Mouse (Mus musculus): ENCODE data around the gene Neurog3. TPM values are rescaled to one million over a fixed set of nuclear protein-coding genes. Genes with fewer than 3 reads are reported as not detected.

Neurog3 gene
- total RNA-seq, 4 experiments from 2014 or later, result not detected

DNA sequence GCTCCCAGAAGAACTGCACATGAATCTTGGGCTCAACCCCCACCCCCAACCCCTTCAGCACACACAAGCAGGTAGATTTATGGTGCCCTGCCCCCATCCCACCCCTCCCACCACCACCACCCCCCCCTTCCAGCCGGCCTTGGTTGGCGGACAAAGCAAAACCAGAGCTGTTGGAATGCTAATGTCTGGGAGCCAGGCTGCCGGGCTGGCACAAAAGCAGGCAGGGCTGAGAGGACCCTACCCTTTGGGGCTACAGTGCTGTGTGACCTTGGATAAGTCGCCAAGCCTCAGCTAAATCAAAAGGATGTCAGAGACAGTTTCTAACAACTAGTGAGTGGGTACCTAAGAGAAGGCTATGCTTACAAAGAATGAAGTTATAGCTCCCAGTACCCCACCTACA is 4.3 kb downstream of the Neurog3 start:
- DNase-seq (ENCODE audit: low spot score in 2 of 2), result no peak

DNA sequence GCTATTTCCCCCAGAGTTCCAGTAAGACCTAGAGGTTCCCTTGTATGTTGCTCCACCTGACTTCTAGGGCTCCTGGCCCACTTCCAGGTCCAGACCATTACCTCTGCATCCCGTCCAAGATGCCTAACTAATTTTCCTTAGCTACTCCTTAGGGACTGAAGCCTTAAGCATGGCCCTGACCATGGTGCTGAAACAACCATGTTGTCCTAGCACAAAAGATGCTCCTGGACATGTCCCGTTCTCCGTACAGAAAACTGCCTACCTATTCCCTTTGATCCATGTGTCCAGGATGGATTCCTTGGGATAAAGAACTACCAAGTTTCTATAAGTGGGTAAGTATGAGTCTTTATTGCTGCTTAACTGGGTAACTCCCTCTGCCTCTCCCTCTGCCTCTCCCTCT is 5.2 kb downstream of the Neurog3 start:
- no peak for DNase-seq (ENCODE audit: low spot score in 2 of 2)

DNA sequence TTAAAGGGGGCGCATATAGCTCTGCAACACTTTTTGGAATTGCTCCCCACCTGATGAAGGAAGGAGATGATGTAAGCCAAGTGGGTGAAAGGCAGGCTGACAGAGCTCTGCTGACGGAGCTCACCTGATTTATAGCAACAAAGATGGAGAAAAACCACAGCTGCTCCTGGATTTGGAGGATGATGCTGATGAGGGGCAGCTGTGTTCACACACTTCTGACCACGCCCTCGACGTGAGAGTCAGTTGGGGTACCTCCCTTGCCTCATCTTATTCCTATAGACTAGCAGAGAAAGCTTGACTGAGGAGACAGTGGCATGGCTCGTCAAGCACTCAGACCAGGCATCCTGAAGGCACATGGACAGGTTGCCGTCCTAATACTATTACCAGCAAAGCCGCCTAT is 10.9 kb downstream of the Neurog3 start, which contains the start of gene Fam241b:
Fam241b (minus strand) TSS at position 101 of the 400 bp plus-strand sequence.
- no peak for DNase-seq (ENCODE audit: low spot score in 2 of 2)

DNA sequence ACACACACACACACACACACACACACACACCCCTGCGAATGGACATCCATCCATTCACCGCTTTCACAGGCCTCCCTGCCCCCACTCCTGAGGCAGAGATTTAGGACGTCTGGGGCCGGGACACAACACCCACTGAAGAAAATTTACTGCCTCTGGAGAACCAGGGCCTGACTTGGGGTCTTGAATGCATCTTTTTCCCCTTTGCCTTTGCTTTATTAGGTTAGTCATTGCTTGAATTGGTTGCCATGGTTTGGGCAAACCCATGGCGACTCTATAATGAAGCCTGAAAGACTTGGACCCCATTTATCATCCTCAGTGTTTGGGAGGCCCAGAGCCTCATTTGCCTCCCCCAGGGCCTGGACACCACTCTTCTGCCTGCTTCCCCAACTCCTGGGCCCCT is 13.1 kb downstream of the Neurog3 start:
- DNase-seq (ENCODE audit: low spot score in 2 of 2), result no peak

DNA sequence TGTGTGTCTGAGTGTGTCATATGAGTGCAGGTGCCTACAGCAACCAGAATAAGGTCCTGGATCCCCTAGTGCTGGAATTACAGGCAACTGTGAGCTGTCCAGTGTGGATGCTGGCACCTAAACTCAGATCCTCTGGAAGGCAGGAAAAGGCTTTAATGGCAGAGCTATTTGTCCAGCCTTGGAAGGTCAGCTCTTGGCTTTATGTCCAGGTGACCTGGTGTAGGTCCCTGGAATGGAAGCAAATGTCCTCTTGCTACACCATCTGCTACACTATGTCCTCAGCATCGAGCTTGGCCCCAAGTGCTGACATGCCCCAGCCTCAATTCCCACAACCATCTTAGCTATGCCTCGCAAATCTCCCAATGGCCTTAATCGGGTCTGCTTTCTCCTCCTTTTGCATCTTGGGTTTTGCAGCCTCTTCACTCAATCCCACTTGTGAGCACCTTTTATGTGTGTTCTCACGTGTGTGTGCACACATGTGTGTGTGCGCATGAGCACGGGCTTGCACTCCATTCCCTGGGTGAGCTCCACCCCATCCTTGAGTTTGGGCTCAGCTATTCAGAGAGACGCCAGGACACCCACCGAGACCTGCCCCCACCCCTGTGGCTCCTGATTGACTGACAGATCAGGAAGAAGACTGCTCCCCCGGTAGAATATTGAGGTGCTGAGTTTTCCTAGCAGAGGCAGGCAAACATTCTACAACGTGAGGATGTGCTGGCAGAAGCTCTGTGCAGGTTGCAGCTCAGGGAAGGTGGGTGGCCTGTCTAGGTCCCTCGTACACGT is 14.8 kb downstream of the Neurog3 start:
- DNase-seq (ENCODE audit: low spot score in 2 of 2), result no peak

DNA sequence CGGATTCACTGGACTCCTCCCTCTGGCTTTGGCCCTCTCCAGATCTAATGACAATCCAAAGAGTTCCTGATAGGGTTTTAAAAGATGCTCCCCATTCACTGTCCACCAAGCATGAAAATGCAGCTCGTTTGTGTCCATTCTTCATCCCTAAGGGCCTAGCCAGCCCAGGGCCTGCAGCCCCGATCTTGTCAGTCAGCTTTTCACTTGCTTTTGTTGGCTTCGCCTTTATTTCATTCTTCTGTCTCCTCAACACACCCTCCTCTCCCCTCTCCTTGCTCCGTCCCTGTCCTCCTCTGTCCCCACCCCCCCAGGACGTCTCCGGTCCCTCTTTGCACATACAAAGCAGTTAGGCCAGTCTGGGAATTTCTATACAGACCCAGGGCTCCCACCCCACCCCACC is 17.0 kb downstream of the Neurog3 start:
- DNase-seq (ENCODE audit: low spot score in 2 of 2), result no peak

DNA sequence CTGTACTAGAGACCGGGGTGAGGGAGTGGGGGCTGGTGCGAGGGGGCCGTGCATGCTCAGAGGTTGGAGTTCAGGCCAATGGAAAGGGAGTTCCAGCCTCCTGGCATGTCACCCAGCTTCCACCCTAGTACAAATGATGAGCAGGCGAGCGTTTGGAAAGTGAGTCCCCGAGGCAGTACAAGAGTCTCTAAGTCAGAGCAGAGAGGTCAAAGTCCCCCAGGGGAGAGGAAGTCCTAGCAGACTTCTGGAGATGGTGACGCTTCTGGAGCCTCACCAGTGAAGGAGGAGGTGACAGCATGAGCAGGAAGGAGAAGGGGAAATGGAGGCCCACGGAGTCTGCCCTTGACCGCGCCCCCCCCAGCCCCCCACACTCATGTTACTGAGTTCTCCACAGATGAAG is 29.5 kb downstream of the Neurog3 start:
- DNase-seq (ENCODE audit: low spot score in 2 of 2), result no peak

DNA sequence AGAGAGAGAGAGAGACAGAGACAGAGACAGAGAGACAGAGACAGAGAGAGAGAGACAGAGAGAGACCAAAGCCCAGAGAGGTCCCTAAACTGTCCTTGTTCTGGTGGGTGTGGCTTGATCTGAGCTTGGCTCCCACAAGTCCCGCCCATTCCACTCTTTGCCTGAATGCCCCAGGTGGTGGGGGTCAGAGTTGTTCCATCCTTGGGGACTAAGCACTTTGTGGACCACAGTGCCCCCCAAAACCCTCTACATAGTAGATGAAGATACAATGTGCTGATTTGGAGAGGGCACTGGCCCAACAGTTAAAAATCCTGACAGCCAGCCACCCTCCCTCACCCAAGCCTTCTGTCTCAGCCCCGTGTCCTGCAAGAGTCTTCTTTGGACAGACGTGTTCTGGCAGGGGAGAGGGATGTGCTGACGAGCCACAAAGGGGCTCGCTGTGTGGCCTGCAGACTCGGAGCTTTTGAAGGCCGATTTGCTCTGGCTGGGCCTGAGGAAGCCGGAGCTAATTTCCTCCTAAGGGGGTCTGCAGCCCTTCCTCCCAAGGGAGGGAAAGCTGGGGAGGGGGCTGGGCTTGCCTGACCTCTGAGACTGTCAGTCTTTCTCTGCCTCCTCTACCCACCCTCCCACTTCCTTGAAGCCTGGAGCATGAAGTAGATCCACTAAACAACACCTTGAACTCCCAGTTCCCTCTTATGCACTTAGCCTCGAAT is 40.1 kb downstream of the Neurog3 start:
- no peak for DNase-seq (ENCODE audit: low spot score in 2 of 2)

DNA sequence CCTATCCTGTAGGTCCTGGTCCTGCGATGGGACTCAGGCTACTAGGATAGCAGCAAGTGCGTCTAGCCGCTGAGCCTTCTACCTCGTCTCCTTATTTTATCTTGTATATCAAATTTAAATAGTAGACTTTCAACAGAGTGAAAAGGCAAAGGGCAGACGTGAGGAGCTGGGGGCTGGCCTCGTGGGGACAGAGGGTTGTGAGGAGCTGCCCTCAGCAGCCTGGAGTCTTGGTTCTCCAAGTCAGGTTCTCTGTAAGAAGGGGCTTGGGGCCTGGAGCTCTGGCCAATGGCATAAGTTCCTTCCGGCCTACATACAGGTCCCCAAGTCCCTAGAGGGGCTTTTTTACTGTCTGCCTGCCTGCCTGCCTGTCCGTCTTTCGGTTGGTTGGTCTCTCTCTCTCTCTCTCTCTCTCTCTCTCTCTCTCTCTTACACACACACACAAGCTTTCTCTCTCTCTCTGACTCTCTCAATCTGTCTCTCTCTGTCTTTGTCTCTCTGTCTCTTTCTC is 41.1 kb downstream of the Neurog3 start:
- DNase-seq (ENCODE audit: low spot score in 2 of 2), result no peak

DNA sequence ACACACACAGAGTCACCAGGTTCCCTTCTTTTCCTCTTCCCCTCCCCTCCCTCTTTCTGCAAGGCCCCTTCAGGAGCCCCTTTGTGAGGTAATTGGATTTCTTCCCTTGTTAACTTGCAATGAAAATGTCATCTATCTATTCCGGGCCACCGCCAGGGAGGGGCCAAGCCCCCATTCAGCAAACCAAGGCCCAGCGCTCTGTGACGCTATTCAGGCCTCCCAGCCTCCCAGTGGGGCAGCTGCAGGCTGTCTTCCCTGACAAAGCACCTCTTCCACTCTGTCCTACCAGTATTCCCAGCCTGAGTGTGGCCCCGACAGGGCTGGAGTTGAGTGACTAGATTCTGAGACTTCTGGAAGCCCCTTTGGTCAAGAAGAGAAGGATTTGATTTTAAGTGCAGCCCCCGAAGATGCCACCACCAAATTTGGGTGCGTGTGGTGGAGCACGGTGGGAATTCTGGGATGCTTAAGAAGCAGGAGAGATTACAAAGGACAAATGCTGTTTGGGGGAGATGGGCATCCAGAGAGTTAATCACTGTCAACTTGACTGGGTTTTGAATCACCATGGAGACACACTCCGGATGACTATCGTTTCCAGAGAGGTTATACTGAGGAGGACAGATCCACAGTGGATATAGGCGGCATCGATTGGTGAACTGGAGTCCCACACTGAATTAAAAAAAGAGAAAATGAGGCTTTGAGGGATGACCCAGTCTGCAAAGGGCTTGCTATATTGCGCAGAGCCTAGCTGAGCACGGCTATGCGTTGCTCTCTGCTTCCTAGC is 41.8 kb downstream of the Neurog3 start:
- DNase-seq (ENCODE audit: low spot score in 2 of 2), result no peak

DNA sequence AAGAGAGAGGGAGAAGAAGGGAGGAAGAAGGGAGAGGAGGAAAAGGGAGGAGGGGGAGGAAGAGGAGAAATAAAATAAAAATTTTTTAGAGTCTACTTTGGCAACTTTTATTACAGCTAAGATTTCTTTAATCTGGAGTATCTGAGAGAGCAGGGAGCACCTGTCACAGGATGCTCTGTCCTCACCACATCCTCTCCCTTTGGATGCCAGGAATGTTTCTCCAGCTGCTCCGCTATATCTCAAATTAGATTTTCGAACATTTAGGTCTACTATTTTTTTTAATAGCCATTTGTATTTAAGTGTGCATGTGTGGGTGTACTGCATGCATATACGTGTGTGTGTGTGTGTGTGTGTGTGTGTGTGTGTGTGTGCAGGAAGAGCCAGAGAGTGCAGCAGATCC is 47.1 kb downstream of the Neurog3 start:
- no peak for DNase-seq (ENCODE audit: low spot score in 2 of 2)

DNA sequence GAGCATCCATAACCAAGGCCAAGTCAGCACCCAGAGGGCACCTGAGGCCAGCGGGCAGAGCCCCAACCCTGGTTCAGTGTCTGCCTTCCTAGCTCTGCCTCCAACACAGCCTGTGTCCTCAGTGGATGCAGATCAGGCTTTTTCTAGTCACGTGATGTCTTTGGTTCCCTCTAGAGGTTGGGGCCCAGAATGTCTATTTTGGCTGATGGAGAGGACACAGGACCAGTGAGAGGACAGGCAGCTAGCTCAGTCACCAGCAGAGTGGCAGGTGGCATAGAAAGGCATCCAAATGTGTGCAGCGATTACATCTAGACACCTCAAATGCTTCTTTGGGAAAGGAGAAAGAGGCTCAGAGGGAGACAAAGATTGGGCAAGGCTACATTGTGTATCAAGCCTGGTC is 48.8 kb downstream of the Neurog3 start:
- no peak for DNase-seq (ENCODE audit: low spot score in 2 of 2)

DNA sequence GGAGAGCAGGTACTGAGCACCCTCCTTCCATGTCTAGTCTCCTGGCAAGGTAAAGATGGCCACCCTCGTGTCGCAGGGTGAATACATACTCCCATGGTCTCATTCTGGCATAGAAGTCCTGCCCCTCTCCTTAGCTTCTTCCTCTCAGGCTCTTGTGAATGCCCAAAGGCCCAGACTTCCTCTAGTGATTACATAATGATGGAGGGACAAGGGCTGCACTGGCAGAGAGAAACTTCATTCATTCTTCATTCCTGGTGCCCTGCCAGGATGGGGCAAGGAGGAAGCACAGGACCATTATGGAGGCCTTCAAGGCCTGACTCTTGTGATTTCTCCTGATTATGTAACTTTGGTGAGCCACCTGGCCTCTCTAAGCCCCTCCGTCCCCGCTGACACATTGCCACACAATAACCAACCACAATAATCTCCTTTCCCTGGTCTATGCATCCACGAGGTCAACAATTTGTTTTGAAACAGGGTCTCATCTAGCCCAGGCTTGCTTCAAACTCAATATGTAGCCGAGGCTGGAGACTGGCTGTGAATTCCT is 49.7 kb downstream of the Neurog3 start:
- DNase-seq (ENCODE audit: low spot score in 2 of 2), result no peak

DNA sequence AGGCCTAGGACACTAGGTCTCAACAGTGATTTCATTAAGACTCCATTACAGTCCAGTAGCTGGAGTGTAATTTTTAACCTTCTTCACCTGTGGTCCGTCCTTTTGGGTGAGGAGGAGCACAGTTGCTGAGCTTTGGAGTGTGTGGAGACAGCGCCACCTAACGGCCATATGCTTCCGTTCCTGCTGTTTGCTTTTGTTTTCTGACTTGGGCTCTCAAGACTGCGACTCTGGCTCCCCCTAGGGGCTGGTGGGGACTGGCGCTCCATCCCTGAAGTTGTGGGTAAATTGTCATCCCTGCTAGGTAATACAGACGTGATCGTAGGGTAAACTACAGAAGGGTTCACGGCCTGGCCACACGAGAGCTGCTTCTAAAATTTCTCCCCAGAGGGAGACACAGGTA is 50.2 kb downstream of the Neurog3 start:
- peak; percentile 86 for DNase-seq (ENCODE audit: low spot score in 2 of 2)

Other genes starting within 250 kb of the Neurog3 start
- gene Col13a1, start 154.0 kb upstream of the Neurog3 start, total RNA-seq (2022), result 1 to 10 TPM in 1 of 4 experiments, under 1 TPM in 3; 0.59 to 1.1 (median 0.75) TPM
- gene Fam241b, start 10.8 kb downstream of the Neurog3 start, total RNA-seq (2022), result 1 to 10 TPM; 1.7 to 3.0 (median 2.5) TPM
- gene Tspan15, start 98.2 kb downstream of the Neurog3 start, total RNA-seq (2022), result 1 to 10 TPM; 4.6 to 7.3 (median 5.1) TPM
- not detected for gene Tacr2, start 119.3 kb downstream of the Neurog3 start, total RNA-seq (2022)
- gene Hk1, start 246.8 kb downstream of the Neurog3 start, total RNA-seq (2022), result 1 to 10 TPM; 3.3 to 6.0 (median 5.3) TPM

All from gastrocnemius, adult 8-10 months (tissue).